Mouse (Mus musculus): Measurements from ENCODE around the gene Hspbp1. TPM values are rescaled to one million over a fixed set of nuclear protein-coding genes. Genes with fewer than 3 reads are reported as not detected.

Gene Hspbp1
- total RNA-seq, 2 experiments from 2014 or later = 23.4 to 29.8 TPM

GRCm38 (mm10) chr7:4651581-4651980 lies 33.3 kb downstream of the Hspbp1 start:
- Histone ChIP-seq H3K27ac (no peak overlapping the region), H3K4me3 (no peak overlapping the region)
- peak; percentile 2 for DNase-seq
- no peak for TF ChIP-seq CTCF (IDR thresholded peaks at IDR 0.05)
- intact Hi-C loops (cut with DNase I) = loop anchor here (10.0 kb wide), 1 partner anchor 143 kb away; the partner anchor contains the start of gene Rpl28

- peak; percentile 12 for DNase-seq
- TF ChIP-seq CTCF (IDR thresholded peaks at IDR 0.05) = no peak
- H3K4me3 ChIP-seq = no peak overlapping the region
- peak overlapping the region; percentile 56 for H3K27ac ChIP-seq
- intact Hi-C loops (cut with DNase I) = no loop called here
Measured at GRCm38 (mm10) chr7:4647992-4648391, 36.9 kb downstream of the Hspbp1 start.

DNA sequence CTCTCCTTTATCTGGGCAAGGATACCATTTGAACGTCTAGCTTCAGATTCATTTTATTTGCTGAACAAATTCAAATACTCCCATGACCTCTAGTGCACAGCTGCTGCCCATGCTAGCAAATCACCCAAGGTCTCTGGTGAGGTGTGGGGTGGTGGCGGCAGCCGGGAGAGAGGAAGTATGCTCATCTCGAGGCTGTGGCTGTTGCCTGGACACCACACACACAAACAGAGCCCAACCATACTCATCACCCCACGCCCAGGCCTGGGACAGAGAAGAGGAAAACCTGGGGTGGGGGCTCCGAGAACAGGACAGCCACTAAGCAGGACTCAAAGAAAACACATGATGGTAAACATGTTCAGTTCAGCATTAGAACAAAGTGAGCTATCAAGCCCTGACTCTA lies 37.6 kb downstream of the Hspbp1 start:
- peak overlapping the region; percentile 56 for H3K27ac ChIP-seq

DNA sequence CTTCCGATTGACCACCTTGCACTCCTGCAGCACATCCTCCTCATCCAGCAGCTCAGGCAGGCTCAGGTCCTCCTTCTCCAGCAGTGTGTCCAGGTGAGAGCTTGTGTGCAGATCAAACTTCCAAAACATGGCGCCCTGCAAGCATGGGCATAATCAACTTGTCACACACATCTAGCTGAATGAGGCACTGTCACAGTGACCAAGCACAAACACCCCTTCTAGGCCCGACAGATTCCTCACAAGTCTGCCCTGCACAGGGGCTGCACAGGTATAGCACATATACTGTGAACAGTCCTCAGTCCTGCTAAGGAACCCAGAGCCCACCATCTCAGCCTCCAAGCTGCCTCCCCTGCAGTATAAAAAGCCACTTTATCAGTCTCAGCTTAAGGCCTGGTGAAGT lies 38.1 kb downstream of the Hspbp1 start:
- no peak for TF ChIP-seq CTCF (IDR thresholded peaks at IDR 0.05)
- H3K27ac ChIP-seq = peak overlapping the region; percentile 56
- intact Hi-C loops (cut with DNase I) = no loop called here
- no peak overlapping the region; the same call in 1 of the 2 replicates for H3K4me3 ChIP-seq
- DNase-seq = peak; percentile 13

More for the DNA sequence above, 37.6 kb downstream of the Hspbp1 start:
- intact Hi-C loops (cut with DNase I) = no loop called here
- no peak for TF ChIP-seq CTCF (IDR thresholded peaks at IDR 0.05)
- no peak overlapping the region; the same call in 1 of the 2 replicates for H3K4me3 ChIP-seq
- DNase-seq = peak; percentile 48

GRCm38 (mm10) chr7:4643225-4643624 lies 41.6 kb downstream of the Hspbp1 start:
- no peak for DNase-seq
- intact Hi-C loops (cut with DNase I) = no loop called here
- TF ChIP-seq CTCF (IDR thresholded peaks at IDR 0.05) = no peak
- no peak overlapping the region for H3K27ac ChIP-seq
- no peak overlapping the region for H3K4me3 ChIP-seq

DNA sequence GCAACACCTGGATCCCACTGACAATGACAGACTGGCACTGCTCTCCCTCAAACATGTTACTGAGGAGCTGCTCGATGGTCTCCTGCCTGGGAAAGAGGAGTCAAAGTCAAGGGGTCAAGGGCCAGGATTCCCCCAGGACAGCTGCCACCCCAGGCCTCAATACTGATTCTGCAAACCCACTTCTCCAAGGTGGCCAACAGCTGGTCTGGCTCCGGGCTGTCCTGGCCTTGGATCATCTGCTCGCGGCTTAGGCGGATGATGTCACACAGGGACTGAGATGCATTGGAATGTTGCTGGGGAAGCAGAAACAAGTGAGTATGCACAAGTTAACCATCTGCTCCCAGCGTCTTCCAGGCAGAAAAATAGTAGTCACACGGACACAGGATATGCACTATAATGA lies 42.9 kb downstream of the Hspbp1 start:
- no peak overlapping the region for H3K4me3 ChIP-seq
- no peak for TF ChIP-seq CTCF (IDR thresholded peaks at IDR 0.05)
- DNase-seq = no peak
- no peak overlapping the region for H3K27ac ChIP-seq
- intact Hi-C loops (cut with DNase I) = no loop called here

DNA sequence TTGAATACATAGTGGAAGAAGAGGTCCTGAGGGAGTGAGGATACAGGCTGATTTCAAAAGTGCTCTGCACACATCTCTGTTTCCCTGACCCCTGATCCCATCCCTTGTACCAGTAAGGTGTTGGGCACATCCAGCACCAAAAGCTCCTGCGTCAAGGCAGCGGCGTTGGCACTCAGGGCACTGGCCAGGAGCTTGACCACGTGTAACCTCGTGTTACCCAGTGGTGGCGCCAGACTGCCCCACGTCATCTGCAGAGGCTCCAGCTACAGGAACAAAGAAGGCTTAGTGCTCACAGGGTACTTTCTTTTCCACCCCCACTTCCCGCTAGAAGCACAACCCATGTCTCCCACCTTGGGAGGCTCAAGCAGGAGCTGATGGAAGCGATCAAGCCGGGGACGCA lies 43.7 kb downstream of the Hspbp1 start:
- H3K27ac ChIP-seq = no peak overlapping the region
- DNase-seq = no peak
- intact Hi-C loops (cut with DNase I) = no loop called here
- no peak for TF ChIP-seq CTCF (IDR thresholded peaks at IDR 0.05)
- no peak overlapping the region for H3K4me3 ChIP-seq

DNA sequence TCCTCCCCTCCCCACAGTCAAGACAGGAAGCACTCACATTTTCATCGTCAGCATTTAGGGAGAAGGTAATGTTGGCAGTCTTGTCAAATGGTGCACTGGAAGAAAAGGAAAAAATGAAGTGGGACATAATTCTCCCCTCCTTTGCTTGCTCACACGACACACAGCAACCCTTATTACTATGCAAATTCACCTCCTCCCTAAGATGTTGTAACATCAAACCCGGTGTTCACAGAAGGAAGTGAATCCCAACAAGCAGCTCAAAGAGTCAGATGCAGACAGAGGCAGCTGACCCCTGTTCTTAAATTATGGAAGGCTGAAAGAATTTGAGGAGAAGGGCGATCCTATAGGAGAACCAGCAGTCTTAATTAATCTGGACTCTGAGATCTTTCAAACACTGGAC lies 48.7 kb downstream of the Hspbp1 start:
- TF ChIP-seq CTCF (IDR thresholded peaks at IDR 0.05) = no peak
- Histone ChIP-seq H3K27ac (no peak overlapping the region), H3K4me3 (no peak overlapping the region)
- DNase-seq = no peak
- intact Hi-C loops (cut with DNase I) = no loop called here

DNA sequence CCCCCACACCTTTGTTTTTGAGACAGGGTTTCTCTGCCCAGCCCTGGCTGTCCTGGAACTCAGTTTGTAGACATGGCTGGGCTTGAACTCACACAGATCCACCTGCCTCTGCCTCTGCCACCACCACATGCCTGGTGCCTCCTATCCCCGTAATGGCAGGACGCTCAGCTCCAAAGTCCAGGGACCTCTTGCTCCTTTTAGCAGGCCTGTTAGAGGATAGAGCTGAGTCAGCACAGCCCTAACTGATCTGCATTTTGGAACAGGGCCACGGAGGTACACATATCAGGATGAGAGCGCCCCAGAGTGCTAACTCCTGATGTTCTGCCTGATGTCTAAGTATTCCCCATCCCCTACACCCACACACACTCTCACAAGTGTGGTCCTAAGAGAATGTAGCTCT lies 53.8 kb downstream of the Hspbp1 start, which contains the start of gene Tmem86b:
TSS of gene Tmem86b (minus strand) at position 392 of the 400 bp plus-strand sequence.
- Histone ChIP-seq H3K27ac (no peak within 1 kb of the TSS), H3K4me3 (no peak within 1 kb of the TSS)
- no peak for DNase-seq
- no peak for TF ChIP-seq CTCF (IDR thresholded peaks at IDR 0.05)
- intact Hi-C loops (cut with DNase I) = no loop called here

- no peak for DNase-seq
- TF ChIP-seq CTCF (IDR thresholded peaks at IDR 0.05) = no peak
- H3K27ac ChIP-seq = no peak overlapping the region
- H3K4me3 ChIP-seq = no peak overlapping the region
- intact Hi-C loops (cut with DNase I) = no loop called here
Measured at GRCm38 (mm10) chr7:4630198-4630597, 54.7 kb downstream of the Hspbp1 start.

DNA sequence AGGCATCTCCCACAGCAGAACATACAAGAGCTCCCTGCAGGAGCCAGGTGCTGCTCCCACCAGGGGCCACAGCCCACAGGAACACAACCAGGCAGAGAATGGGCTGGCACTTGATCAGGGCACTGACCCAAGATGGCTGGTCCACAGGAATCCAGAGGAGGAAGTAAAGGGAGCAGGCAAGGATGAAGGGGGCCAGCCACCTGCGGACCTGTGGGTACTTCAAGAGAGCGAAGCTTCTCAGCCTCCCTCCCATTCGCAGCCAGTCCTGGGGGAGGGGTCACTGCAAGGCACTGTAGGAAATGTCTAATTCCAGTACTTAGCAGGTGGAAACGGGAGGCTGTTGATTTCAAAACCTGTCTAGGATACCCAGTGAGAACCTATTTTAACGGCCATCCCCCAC lies 55.3 kb downstream of the Hspbp1 start:
- TF ChIP-seq CTCF (IDR thresholded peaks at IDR 0.05) = no peak
- Histone ChIP-seq H3K4me3 (no peak overlapping the region), H3K27ac (no peak overlapping the region)
- DNase-seq = no peak
- intact Hi-C loops (cut with DNase I) = loop anchor here (5.0 kb wide), 1 partner anchor 313 kb away; no protein-coding TSS in a partner anchor

DNA sequence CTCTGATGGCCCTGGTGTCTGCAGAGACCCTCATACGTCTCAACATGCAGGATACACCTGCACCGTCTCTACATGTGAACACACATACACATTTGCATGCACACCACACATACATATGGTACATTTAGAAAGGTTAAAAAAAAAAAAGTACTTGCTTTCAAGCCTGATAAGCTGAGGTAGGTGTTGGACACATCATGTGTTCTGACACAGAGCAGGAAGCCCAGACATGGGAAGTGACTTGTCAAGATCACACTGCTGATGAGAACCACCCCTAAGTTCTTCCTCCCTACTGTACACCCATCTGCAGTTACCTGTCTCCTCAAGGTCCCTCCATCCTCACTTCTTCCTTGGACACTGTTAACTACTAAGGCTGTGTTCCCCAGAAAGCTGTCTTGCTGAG lies 58.9 kb downstream of the Hspbp1 start:
- TF ChIP-seq CTCF (IDR thresholded peaks at IDR 0.05) = no peak

GRCm38 (mm10) chr7:4624343-4624742 lies 60.5 kb downstream of the Hspbp1 start:
- peak; percentile 13; the same call in 1 of the 2 replicates for TF ChIP-seq CTCF (IDR thresholded peaks at IDR 0.05)
- Histone ChIP-seq H3K4me3 (no peak overlapping the region), H3K27ac (no peak overlapping the region)
- intact Hi-C loops (cut with DNase I) = loop anchor here (5.0 kb wide), 1 partner anchor 173 kb away; no protein-coding TSS in a partner anchor
- no peak for DNase-seq

More for the DNA sequence above, 58.9 kb downstream of the Hspbp1 start:
- no peak overlapping the region for H3K4me3 ChIP-seq
- intact Hi-C loops (cut with DNase I) = loop anchor here (5.0 kb wide), 1 partner anchor 316 kb away; no protein-coding TSS in a partner anchor
- H3K27ac ChIP-seq = no peak overlapping the region
- DNase-seq = no peak

DNA sequence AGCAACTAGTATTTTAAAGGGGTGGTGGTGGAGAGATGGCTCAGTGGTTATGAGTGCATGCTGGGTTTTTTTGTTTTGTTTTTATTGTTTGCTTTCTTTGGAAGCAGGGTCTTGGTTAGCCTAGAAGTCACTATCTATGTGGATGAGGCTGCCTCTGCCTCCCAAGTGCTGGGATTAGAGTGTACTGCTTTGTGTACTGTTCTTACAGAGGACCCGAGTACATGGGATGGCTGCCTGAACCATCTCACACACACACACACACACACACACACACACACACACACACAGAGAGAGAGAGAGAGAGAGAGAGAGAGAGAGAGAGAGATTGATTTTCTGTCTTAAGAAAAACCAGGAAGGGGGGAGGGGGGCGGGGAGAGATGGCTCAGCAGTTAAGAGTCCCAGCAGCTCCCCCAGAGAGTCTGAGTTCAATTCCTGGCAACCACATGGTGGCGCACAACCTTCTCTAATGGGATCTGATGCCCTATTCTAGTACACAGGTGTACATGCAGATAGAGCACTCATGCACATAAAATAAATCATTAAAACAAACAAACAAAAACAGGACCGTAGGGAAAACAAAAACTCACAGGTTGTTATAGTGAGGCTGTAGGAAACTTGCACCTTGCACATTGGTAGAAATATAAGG lies 61.2 kb downstream of the Hspbp1 start:
- no peak overlapping the region for H3K27ac ChIP-seq
- intact Hi-C loops (cut with DNase I) = loop anchor here (5.0 kb wide), 1 partner anchor 174 kb away; no protein-coding TSS in a partner anchor
- no peak overlapping the region for H3K4me3 ChIP-seq
- TF ChIP-seq CTCF (IDR thresholded peaks at IDR 0.05) = peak; percentile 57
- DNase-seq = peak; percentile 58
